Mouse (Mus musculus) G1E-ER4 (cell line): ENCODE data around the gene Cfap44. TPM values are rescaled to one million over a fixed set of nuclear protein-coding genes. Genes with fewer than 3 reads are reported as not detected.

ENCODE experiments used
- GATA1 ChIP-seq: IDR thresholded peaks from one replicate; pipeline ENCODE4 v1.8.0; 2012; ENCODE audit warnings: low read length, inconsistent platforms
- polyA plus RNA-seq: library from polyadenylated mRNA; stranded (reverse); fragments of >175 nt; gene quantifications from 2 replicates; pipeline ENCODE4 v1.2.3, GENCODE M21; 2012

The Cfap44 gene
- polyA plus RNA-seq, 1 experiment: not detected

GRCm38 (mm10) chr16:44407211-44407610 lies 12.6 kb downstream of the Cfap44 start:
- TF ChIP-seq GATA1: no peak

DNA sequence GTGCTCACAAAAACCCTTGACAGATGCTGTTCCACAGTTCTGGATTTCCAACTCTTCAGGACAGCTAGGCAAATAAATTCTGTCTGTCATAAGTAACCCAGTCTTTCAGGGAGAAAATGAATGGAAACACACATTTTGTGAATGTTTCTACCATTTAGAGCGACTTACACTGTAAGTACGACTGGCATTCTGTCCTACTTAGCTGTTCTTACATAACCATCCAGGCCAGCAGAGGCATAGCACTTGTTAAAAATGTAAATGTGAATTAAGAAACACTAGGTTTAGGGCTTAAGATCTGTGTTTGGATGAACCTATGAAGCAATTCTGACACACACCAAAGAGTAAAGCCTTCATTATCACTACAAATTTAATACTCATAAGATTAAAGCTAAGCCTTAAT lies 13.7 kb downstream of the Cfap44 start:
- no peak for TF ChIP-seq GATA1

- no peak for TF ChIP-seq GATA1
Measured at GRCm38 (mm10) chr16:44410176-44410575, 15.6 kb downstream of the Cfap44 start.

DNA sequence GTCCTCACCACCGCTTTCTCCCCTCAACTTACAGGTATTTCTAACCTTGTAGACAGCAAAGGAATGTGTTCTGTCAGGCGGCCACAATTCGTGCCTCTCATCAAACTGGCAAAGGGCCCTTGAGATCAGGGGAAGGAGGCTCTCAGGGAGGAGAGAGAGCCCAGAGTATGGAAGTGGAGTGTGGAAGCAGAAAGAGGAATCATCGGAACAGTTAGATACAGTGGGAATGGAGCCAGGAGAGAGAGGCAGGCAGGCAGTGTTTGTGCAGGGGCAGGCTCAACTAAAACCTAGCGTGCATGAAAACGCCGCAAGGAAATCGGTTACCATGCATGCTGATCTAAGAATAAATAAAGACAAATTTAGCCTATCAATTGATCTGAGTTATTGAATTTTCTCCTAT lies 23.0 kb downstream of the Cfap44 start:
- TF ChIP-seq GATA1: no peak

DNA sequence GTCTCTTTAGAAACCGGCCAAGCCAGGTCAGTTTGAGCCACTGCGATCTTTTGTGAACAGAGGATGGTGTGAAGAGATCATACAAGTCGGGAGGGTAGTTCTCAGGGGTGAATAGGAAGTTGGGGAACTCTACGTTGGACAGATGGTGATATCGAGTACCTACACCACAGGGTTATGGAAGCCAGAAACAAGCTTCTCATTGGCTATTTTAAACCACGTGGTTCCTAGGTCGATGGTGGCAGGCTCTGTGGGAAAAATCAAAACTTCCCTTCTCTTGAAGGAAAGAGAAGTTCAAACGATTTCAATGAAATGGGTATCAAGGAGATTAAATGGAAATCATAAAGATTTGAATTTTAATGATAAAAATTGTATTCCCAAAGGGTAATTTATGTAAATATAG lies 27.1 kb downstream of the Cfap44 start:
- no peak for TF ChIP-seq GATA1

DNA sequence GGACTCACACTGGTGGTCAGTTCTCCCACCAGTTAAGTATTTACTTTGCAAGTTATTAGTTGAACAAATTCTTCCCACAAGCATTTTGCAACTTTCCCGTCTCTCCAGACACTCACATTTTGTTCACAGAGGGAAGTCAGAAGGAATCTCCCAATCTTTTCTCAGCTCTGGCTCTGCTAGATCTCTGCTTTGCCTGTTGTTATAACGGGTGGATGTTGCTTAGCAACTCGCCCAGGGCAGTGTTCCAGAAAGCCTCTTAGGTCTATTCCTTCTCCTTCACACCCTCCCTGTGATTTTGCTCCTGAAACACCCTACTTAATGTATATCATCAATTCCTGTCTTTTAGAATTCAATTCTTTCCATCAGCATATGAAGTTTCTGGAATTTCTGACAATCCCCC lies 28.9 kb downstream of the Cfap44 start:
- TF ChIP-seq GATA1: no peak

DNA sequence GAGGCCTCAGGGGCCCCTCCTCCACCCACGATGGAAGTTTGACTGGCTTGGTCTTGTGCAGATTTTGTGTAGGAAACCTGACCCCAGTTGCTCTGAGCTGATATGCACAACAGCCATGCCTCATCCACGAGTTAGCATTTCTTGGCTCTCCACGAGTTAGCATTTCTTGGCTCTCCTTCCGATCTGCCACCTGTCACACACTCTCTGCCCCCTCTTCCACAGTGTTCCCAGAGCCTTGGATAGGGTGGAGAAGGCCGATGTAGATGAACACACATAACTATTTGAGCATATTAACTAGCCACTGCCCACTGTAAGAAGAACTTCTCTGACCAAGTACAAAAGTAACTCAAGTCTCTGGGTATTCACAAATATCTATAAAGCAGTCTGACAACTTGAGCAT lies 33.9 kb downstream of the Cfap44 start:
- no peak for TF ChIP-seq GATA1

DNA sequence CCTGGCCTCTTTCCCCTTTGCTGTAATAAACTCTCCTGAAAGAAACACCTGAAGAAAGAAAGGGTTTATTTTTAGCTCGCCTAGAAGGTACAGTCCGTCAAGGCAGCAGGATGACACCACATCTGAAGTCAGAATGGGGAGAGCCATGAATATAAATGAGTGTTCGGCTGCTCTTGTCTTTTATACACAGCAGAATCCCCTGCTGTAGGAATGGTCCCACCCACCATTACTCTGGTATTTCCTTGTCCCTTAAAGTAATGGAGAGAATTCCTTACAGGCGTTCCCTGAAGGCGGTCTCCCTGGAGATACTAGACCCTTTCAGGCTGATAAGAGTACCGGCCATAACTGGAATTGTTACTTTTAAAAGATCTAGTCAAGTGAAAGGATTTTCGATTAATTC lies 35.4 kb downstream of the Cfap44 start:
- no peak for TF ChIP-seq GATA1

DNA sequence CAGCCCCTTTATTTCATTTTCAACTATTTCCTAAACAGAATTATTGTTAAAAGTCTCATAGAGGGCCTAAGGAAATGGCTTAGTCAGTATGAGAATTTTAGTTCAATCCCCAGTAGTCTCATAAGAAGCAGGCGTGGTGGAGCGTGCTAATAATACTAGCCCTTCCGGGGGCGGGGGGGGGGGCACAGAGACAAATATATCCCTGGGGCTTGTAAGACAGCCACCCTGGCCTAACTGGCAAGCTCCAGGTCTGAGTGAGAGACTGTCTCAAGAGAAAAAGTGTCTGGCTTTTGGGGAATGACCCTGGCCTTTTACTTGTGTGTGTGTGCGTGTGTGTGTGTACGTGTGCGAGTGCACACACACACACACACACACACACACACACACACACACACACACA lies 40.3 kb downstream of the Cfap44 start:
- no peak for TF ChIP-seq GATA1

GRCm38 (mm10) chr16:44435481-44435880 lies 40.9 kb downstream of the Cfap44 start:
- no peak for TF ChIP-seq GATA1

GRCm38 (mm10) chr16:44457858-44458257 lies 63.3 kb downstream of the Cfap44 start:
- TF ChIP-seq GATA1: no peak

- no peak for TF ChIP-seq GATA1
Measured at GRCm38 (mm10) chr16:44458826-44459225, 64.2 kb downstream of the Cfap44 start.

DNA sequence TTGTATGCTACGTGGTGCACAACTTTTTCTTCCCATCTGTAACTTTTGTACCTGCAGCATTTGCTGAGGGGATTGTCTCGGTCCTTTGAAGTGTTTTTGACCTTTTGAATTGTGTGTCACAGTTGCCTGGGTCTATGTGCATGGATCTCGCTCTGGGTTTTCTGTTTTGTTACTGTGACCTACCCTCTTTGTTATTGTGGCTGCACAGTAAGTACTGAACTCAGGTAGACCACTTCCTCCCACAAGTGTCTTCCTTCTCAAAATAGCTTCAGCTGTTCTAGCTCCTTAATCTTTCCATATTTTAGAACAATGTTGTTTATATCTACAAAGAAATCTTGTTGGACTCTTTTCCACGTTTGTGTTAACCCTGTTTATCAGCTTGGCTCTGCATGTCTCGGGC lies 66.3 kb downstream of the Cfap44 start:
- TF ChIP-seq GATA1: no peak

DNA sequence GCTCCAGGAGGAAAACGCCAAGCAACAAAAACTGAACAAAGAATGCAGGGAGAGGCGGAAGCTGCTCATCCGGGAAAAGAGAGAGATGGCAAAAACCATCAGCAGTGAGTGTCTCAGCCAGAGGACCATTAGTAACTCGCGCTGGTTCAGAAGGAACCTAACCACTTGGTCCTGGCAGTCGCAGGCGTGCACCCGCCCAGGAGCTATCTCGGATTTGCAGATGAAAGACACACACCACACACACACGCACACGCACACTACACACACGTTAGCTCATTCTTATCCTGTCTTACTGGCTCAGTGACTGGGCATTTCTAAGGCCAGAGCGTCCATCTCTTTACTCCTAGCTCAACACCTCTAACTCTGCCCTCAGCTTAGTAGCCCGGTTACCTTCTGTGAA lies 80.7 kb downstream of the Cfap44 start:
- TF ChIP-seq GATA1: no peak

GRCm38 (mm10) chr16:44475682-44476375 lies 81.2 kb downstream of the Cfap44 start:
- TF ChIP-seq GATA1: no peak

DNA sequence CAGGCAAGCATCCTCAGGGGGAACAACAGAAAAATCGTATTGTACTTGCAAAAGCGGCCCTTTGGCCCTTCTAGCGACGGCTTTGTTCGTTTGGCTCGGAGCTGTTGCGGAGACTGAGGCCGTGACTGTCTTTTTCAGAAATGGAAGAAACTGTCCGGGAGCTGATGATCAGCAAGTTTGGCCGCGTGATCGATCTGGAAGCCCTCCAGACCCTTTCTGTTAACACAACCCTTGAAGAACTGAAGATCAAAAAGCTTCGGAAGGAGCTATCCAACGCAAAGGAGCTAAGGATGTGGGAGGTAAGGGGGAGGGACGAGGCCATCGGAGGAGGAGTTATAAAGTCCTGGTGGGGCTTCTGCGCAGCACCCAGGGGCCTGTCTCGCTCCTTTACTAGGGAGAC lies 84.2 kb downstream of the Cfap44 start:
- no peak for TF ChIP-seq GATA1

DNA sequence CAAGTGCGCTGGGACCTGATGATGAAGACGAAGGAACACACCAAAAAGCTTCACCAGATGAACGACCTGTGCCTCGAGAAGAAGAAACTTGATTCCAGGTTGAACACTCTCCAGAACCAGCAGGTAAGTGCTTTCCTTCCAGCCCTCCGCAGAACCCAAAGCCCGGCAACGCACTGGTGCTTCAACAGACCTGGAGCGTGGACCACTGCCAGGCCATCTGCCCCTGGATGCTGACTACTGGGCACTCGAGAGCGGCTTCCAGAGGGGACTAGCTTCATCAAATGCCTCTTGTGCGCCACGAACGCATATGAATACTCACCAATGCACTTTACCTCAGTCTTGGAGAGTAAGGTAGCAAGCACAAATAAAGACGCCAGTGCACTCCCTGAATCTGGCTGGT lies 85.3 kb downstream of the Cfap44 start:
- no peak for TF ChIP-seq GATA1

DNA sequence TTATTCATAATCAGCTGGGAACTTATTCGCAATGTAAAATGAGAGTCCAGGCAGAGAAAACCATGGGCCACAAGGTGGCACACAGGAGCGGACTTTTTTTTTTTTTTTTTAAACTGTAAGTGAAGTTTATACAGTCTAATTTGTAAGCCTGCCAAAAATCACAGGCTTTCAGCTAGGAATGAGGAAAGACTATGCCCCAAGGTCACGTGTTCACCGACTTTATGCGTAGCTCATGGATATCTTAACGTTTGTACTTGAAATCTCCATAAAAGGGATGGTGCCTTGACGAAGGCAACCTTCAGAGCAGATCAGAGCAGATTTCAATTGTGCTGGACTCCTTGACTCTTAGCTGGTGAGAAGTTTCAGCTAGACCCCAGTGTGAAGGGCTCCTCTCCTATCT lies 86.0 kb downstream of the Cfap44 start:
- no peak for TF ChIP-seq GATA1
